Mouse (Mus musculus) CH12.LX (cell line): ENCODE measurements around the gene Irx1.

Experiments used
- CTCF ChIP-seq, 2 experiments: IDR thresholded peaks in 1 of 2; conservative IDR thresholded peaks in 1 of 2; 2 replicates each; pipeline ENCODE4 v1.5.1; 2011 to 2012; ENCODE audit warnings: low read depth in 2 of 2, low read length in 2 of 2, improper control_type of control experiment in 1 of 2, inconsistent platforms in 1 of 2, mild to moderate bottlenecking in 1 of 2, moderate library complexity in 1 of 2
- ELF1 ChIP-seq: IDR thresholded peaks from 2 replicates; pipeline ENCODE4 v1.6.1; 2014; ENCODE audit warnings: low read depth, mild to moderate bottlenecking, inconsistent platforms, low read length, improper control_type of control experiment
- EP300 ChIP-seq: IDR thresholded peaks from 2 replicates; pipeline ENCODE4 v1.6.1; 2011; ENCODE audit warnings: low read length, improper control_type of control experiment
- HCFC1 ChIP-seq: IDR thresholded peaks from 2 replicates; pipeline ENCODE4 v1.6.1; 2012; ENCODE audit warnings: low read depth, mild to moderate bottlenecking, inconsistent platforms, low read length, improper control_type of control experiment
- JUND ChIP-seq: conservative IDR thresholded peaks from 2 replicates; pipeline ENCODE4 v1.6.1; 2011; ENCODE audit warnings: low read depth, low read length, improper control_type of control experiment
- MAFK ChIP-seq: IDR thresholded peaks from 2 replicates; pipeline ENCODE4 v1.6.1; 2011; ENCODE audit warnings: low read length, improper control_type of control experiment; ENCODE audit not compliant: insufficient replicate concordance
- MXI1 ChIP-seq: IDR thresholded peaks from 2 replicates; pipeline ENCODE4 v1.6.1; 2011; ENCODE audit warnings: mild to moderate bottlenecking, low read depth, low read length, improper control_type of control experiment
- MYC ChIP-seq: IDR thresholded peaks from 2 replicates; pipeline ENCODE4 v1.6.1; 2011; ENCODE audit warnings: low read depth, mild to moderate bottlenecking, improper control_type of control experiment, low read length
- POLR2A ChIP-seq: IDR thresholded peaks from 2 replicates; pipeline ENCODE4 v1.6.1; 2011; ENCODE audit warnings: low read depth, mild to moderate bottlenecking, improper control_type of control experiment, low read length
- TBP ChIP-seq: conservative IDR thresholded peaks from 2 replicates; pipeline ENCODE4 v1.6.1; 2011; ENCODE audit warnings: low read depth, low read length, improper control_type of control experiment
- USF1 ChIP-seq: IDR thresholded peaks from 2 replicates; pipeline ENCODE4 v1.6.1; 2014; ENCODE audit warnings: low read depth, mild to moderate bottlenecking, inconsistent platforms, low read length, improper control_type of control experiment
- ZC3H11A ChIP-seq: IDR thresholded peaks from 2 replicates; pipeline ENCODE4 v1.6.1; 2012; ENCODE audit warnings: low read depth, mild to moderate bottlenecking, inconsistent platforms, low read length, improper control_type of control experiment
- ZKSCAN1 ChIP-seq: IDR thresholded peaks from 2 replicates; pipeline ENCODE4 v1.6.1; 2012; ENCODE audit warnings: low read depth, inconsistent platforms, low read length, improper control_type of control experiment, borderline replicate concordance

GRCm38 (mm10) chr13:71951966-71952365 is 11.6 kb downstream of the Irx1 start:
- TF ChIP-seq ZKSCAN1: no peak
- no peak for TF ChIP-seq HCFC1
- TF ChIP-seq CTCF (conservative IDR thresholded peaks at IDR 0.05 in 1 of 2, IDR thresholded peaks at IDR 0.05 in 1 of 2; ENCODE audit: low read depth in 2 of 2, low read length in 2 of 2): no peak
- no peak for TF ChIP-seq EP300
- no peak for TF ChIP-seq USF1
- no peak for TF ChIP-seq JUND
- no peak for TF ChIP-seq MYC
- TF ChIP-seq TBP: no peak
- no peak for TF ChIP-seq ZC3H11A
- no peak for TF ChIP-seq MAFK
- TF ChIP-seq POLR2A: no peak
- no peak for TF ChIP-seq MXI1
- TF ChIP-seq ELF1: no peak
